Mouse (Mus musculus) layer of hippocampus, postnatal 14 days (tissue): Measurements from ENCODE around the gene Bach2. TPM values are rescaled to one million over a fixed set of nuclear protein-coding genes. Genes with fewer than 3 reads are reported as not detected.

Experiments
- DNase-seq, 2 experiments: peaks; one replicate each; pipeline ENCODE4 v3.0.0; 2021 to 2022; ENCODE audit warnings: low spot score in 2 of 2, mixed read lengths in 1 of 2
- total RNA-seq, 2 experiments: library from RNA; stranded (reverse); gene quantifications; 2 replicates each; pipeline ENCODE4 v1.2.3; 2021

Gene Bach2
- total RNA-seq, 2 experiments from 2014 or later: 22.2 to 24.9 TPM

- no peak for DNase-seq
Measured at GRCm38 (mm10) chr4:32223563-32223962, 15.0 kb upstream of the Bach2 start.

DNA sequence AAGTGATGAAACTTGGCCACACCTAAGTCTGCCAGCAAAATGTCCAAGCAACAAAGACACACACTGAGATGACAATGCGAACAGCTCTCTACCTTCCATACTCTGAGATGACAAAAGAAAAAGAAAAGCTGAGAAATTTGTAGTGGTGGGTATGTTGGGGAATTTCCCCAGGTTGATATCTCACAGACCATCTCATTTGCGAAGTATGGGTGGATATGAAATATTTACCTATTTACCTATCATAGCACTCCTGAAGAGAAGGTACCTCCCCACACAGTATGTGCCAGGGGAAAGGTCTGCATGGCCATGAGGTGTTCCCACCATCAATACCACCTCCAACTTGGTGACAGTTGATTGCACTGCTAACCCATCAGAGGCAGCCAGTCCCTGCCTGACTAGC, 13.4 kb upstream of the Bach2 start:
- DNase-seq: no peak

GRCm38 (mm10) chr4:32227970-32228557, 10.5 kb upstream of the Bach2 start:
- DNase-seq: no peak

- no peak for DNase-seq
Measured at GRCm38 (mm10) chr4:32229266-32229665, 9.3 kb upstream of the Bach2 start.

DNA sequence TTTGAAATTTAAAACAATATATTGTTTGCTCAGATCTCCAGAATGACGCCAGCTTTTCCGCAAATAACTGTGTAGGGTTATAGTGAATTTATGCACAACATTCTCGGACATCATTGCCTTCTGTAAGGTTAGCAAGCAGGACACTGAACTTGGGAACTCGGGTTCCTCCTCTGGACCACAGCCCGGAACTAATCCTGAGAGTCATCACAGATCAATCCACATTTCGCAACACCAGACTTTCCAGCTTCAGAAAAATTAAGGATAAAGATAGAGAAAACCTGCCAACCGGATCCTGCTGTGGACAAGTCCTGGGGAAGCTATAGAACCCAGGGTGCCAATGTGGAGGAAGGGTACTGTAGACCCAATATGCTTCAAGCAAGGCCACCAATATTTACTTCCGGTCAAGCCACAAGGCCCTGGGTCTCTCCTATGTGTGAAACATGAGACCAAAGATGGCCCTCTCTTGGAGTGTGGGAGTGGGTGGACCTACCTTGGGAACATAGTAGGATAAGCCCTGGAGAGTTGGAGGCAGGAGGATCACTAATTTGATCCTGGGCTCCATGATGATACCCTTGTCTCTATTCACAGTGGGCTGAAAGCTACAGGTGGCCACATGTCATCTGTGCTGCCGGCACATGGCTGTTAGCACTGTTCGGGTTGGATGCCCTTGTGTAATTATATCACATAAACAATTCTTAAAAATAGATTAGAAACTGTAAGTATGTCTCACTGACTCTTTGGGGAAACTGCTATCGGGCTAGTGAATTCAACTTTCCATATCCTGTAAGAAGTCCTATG, 7.1 kb upstream of the Bach2 start:
- DNase-seq: no peak

DNA sequence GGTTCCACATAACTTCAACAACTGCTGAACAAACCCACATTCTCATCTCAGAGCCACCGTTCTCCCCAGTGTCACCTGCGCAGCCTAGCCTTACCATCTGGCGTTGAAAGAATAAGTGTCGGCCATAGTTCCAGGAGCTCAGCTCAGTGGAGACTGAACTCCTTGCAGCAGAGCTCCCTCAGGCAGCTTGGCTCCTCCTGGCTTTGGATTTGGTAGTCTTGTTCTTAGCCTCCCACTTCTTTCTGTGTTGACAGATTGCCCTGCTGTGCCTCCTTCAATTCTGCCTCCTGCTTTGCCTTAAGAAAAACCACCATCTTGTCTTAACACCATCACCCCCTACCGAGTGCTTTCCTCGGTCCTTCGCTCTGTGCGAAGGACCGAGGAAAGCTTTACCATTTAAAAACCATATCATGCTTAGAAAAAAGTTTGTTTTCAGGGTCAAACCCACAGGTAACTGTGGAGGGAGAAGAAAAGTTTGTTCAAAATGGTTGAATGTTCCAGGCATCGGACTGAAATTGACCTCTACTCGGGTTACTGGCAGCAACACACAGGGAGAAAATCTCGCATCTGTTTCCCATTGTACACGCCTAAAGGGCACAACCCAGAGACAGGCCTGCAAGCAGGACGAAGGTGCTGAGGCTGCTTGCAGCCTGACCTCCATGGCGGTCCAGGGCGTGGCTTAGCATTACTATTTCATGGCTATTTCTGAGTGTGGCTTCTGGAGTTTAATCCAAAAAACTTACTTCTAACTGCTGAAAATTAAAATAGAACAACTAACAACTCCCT, 2.5 kb upstream of the Bach2 start:
- no peak for DNase-seq

DNA sequence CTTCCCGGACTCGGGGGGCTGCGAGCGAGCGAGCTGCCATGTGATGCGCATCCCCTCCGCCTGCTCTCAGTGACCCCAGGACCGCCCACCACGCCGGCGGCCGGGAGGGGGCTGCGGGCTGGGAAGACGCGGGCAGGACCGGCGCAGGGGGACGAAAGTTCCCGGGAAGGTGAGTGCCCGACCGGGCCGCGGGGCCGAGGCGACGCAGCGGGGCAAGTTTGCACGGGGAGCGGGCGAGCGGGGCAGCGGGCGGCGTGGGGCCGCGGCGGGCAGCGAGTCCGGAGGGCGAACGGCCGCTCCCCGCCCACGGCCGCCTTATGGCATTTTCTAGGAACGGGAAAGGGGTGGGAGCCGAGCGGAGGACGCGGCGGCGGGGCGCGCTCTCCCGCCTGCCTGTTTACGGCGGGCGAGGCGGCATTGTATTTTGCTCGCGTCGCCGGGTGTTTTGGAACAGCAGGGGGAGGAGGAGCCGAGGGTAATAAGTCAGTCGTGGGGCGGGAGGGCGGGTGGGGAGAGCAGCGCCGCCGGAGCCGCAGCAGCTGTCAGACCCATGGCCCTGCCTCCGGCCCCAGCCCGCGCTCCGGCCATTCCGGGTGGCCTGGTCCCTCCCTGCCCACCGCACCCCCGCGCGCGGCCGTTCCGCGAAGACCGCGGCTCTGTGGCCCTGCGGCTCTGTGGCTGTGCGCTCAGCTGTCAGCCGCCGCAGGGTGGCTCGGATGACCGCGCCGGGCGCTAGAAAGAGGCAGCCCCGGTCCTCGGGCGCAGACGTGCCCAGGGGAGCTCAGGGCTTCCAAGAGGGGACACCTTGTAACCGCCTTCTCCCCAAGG, 531 bp downstream of the Bach2 start:
- peak; percentile 58 to 70 for DNase-seq

DNA sequence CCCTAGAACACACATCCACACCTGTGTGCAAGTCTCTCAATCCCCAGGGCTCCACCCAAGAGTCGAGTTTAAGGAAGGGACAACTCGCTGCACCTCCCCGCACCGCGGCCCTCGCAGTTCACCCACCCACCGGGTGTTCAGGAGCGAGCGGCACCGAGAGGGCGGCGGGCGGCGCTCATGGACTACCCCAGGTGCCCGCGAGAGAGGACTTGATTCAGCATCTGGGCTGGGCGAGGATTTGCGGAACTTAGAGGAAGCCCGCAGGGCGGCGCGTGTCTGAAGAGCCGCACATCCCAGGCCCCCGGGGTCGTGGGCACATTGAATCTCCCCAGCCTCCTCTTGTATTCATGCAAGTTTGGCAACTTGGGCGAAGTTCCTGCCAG, 1.1 kb downstream of the Bach2 start:
- peak; percentile 69 to 74 for DNase-seq

- DNase-seq: peak in 1 of 2 experiments; percentile 36
Measured at GRCm38 (mm10) chr4:32240457-32241030, 1.9 kb downstream of the Bach2 start.

DNA sequence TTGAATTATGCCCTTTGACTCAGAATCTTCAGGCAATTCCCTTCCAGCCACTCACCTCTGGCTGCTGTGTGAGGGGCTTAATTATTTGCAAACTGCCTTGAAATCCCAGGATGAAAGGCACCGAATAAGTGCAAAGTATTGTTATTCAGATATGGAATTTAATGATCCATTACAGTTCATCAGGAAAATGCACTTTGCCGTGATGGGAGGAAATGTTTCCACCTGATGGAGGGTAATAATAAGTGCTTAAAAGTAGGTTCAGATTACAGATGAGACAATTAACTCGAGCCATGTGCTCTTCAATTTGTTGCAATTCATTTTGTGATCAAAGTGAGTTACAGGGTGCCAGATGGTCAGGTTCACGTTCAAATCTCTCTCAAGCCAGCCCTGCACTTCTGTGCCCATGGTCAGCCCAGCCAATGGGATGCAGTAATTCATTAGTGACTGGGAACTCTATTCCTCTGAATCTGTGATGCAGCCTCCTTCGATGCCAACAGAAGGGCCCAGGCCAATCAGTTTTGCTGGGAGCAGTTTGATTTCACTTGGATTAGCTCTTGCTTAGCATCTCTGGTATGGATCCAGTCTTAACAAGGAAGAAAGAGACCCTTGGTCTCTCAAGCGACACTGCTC, 2.9 kb downstream of the Bach2 start:
- peak; percentile 50 to 75 for DNase-seq

GRCm38 (mm10) chr4:32242122-32242615, 3.6 kb downstream of the Bach2 start:
- DNase-seq: no peak

DNA sequence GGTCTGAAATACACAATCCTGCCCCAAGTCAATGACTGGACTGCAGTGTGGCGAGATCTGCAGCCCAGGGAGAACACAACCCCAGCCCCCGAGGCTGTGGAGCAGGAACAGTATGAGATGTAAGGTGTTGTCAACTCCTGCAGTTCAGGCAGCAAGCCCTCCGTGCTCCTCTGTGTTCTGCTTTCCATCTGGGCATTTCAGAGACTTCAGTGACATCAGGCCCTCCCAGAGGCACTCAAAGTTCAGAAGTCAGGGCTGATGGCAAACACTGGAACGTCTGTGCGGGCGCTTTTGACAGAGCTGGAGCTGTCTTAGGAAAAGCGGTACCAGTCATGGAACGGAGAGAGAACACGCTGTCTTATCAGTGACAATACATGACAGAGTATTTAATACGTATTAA, 4.9 kb downstream of the Bach2 start:
- no peak for DNase-seq

DNA sequence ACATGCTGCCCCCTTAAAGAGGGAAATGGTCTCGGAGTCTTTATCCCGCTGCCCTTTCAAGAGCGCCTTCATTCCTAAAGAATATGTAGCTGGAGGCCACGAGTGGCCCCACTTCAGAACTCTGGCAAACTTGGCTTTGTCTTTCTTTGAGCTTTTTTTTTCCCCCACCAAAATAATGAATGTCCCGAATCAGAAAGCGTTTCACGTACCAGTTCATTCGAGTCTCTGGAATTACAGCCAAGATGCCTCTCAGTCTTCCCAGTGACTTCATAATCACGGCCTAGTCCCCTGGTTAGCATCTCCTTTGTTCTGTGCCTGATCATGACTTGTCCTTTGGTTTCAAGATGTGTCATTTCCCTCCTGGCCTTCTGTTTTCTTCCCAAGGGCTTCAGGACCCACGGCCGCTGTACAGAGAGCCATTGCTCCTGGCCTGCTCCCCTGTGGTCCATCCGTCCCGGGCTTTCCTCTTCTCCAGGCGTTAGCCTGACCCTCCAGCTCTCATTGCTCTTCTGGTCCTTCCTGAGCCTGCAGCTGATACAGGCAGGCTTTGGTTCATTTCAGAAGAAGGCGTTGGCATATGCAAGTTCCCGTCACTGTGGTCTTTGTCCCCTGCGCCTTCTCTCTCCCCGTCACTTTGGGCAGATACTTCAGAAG, 5.6 kb downstream of the Bach2 start:
- DNase-seq: no peak

DNA sequence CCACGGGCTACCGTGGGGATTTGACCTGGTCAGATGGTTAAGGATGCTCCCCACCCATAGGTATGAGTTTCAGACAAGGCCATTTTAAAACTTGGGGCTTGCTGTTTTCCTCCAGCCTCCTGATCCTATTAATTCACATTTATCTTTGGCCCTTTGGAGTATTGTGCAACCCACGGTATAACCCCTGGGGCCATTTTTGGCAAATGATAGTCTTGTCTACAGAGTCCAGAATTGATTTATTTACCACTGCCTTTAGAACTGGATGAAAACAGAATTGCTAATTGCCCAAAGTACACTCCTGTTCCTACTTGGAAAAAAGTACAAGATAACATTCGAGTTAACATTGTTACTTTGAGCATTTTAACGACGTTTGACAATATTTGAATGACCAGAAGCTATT, 7.0 kb downstream of the Bach2 start:
- no peak for DNase-seq

DNA sequence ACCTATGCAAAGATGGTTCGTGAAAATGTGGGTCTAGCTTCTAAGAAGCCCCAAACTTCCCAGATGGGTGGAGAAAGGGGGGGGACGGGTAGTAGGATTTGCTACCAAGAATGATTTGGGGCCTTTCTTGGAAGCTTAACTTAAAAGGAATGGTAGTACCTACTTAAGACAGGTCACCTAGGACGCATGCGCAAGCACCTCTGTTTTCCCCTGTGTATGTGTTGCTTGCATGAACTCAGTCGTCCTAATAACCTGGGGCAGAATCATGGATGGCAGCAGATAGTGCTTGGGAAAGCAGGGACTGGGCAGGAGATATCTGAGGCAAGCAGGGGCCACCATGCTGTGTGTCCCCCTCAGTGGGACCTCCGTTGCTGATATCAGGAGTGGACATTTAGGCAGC, 7.4 kb downstream of the Bach2 start:
- DNase-seq: no peak

DNA sequence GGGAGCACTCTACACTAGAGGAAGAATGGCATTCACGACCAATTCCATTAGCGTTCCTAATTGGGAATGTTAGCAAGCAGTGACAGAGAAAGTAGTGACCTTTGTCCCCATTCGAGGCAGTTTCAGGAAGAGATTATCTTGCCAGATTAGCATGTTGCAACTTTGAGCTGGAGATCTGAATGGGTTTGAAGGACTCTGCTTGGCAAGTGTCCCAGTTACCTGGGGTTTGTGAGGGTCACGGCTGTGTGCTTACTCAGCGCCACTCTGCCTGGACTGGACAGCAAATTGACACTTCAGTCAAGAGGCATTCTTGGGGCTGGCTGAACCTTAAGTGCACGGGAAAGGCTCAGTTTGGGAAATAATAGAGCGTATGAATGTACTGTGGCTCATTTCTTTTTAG, 8.2 kb downstream of the Bach2 start:
- DNase-seq: no peak

- no peak for DNase-seq
Measured at GRCm38 (mm10) chr4:32247463-32248113, 9.0 kb downstream of the Bach2 start.

GRCm38 (mm10) chr4:32248236-32248635, 9.6 kb downstream of the Bach2 start:
- DNase-seq: peak; percentile 68 to 71

DNA sequence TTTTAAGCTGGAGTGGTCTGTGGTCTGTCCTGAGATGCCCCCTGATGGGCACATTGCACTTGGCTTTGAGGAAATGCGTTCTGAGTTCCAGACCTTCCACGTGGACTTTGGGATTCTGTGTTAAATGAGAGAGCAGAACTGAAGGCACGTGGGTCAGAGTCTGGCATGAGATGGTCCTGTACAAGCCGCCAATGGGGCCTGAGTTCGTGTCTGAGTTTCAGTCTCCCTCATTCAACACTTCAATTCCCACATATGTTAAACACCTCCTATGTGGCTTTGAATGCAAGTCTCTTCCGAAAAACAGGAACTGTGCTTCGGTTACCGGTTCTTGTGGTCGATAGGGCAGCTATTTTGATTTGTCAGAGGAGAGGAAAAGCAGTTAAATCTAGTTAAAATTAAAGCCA, 10.4 kb downstream of the Bach2 start:
- no peak for DNase-seq
